Mouse (Mus musculus): ENCODE measurements at regions not wholly inside any gene's neighbourhood (a gene's known extent, or its start where the extent isn't known, plus 50 kb on each side); places are given as distances from the start of the nearest gene placed in this dataset.
A peak's percentile ranks its signal among the peaks of the same experiment; 100 is the strongest.

DNA sequence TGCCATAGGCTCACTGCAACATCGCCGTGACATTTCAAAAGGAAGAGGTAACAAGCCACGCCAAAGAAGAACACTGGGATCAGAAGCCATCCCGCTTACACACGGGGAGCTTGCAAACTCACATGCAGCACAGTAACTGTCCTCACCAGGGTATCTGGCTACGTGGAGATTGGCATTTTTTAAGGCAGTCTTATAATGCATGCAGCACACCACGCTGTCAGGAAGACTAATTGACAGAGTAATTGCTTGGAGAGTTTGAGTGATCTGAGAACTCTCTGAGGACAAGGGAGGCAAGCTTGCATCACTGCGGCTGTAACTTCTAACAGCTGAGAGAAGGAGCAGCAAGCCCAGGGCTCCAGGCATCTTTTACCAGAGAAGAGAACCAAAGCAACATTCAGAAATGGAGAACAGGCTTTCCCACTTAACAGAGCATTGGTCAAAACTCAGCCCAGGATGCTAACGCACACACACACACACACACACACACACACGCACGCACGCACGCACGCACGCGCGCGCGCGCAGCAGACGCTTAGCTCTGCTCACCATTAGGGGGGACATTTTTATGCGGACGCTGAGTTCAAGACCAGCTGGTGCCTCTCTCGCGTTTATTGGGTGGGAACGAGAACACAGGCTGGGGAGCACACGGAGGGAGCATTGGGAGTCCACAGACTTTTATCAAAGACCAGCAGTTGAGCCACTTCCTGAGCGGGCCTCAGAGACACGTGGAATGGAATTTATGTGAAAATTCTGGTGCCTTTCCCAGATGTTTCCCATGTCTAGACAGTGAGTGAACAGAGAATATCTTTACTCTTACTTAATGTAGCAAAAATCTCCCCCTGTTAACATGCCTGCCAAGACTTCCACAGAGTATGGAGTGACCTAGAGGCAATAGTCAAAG, 66.6 kb downstream of the 1700129C05Rik start:
- no peaks in the 10 kb centered on the region for H3K27me3 ChIP-seq (replicated peaks)
- no peak overlapping the region for H3K4me3 ChIP-seq
- peak overlapping the region; percentile 41 for H3K4me2 ChIP-seq (replicated peaks)
- no peak for ATAC-seq (ENCODE audit: low FRiP score, low read depth)
- no peak overlapping the region for H3K9ac ChIP-seq
- H3K27ac ChIP-seq, result no peak overlapping the region
- WGBS, result 35% methylated on average over 29 of the region's 29 CpGs
- H3K9me3 ChIP-seq, result no peaks in the 10 kb centered on the region
- peaks cover 8% of the 10 kb centered on the region for H3K4me1 ChIP-seq
- H3K36me3 ChIP-seq, result no peaks in the 10 kb centered on the region

DNA sequence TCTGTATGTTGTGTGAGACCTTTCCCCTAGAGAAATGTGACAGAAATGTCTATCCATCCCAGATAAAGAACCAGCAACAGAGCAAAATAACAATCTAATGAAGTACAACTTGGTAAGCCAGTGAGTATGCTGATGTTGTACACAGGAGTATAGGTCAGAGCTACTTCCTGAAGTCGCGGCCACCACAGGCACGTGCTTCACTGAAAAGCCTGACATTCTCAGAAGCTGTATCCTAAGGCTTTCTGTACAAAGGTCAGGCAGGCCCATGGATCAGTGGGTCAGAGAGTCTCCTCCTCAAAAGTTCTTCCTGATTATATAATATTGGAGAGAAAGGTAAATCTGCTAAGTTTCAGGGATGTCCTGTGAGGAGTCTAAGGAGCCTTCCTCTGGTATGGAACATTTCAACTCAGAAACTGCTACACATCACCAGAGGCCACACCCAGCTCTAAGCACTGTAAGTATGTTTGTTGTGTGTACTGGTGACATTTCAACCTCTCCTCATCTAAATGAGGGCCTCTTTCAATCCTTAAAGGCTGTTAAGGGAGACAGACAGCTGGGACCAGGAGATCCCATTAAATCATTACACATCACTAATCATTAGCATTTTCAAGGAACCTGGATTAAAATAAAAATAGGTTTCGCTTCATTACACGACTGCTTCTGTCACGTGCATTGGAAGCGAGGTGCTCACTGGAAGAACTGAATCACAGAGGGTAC, 70.2 kb downstream of the 1700129C05Rik start:
- 79% methylated on average over 7 of the region's 7 CpGs for WGBS
- Histone ChIP-seq H3K4me3 (no peak overlapping the region), H3K9ac (no peak overlapping the region), H3K36me3 (no peaks in the 10 kb centered on the region), H3K4me2 (replicated peaks) (no peak overlapping the region), H3K4me1 (peaks cover 8% of the 10 kb centered on the region), H3K27ac (no peak overlapping the region), H3K27me3 (replicated peaks) (no peaks in the 10 kb centered on the region), H3K9me3 (no peaks in the 10 kb centered on the region)
- ATAC-seq (ENCODE audit: low FRiP score, low read depth), result no peak

DNA sequence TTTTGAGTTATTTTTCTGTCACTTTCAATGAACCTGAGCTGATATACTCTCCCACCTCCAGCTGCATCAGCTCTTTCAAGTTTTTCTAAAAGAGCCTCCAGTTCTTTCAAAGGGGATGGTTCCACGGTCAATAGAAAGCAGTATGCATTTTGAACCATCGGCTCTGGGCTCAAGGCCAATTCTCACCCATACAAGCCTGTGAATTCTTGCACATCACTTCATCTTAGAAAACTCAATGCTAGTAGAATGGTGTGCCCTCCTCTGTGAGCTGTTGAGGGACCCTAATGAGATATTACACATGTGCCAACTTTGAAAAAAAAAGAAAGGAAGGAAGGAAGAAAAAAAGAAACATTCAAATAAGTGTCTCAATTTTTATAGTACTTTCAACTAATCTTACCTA, 72.6 kb downstream of the 1700129C05Rik start:
- Histone ChIP-seq H3K9ac (no peak overlapping the region), H3K27ac (no peak overlapping the region), H3K4me2 (replicated peaks) (no peak overlapping the region), H3K4me3 (no peak overlapping the region), H3K36me3 (no peaks in the 10 kb centered on the region), H3K4me1 (no peaks in the 10 kb centered on the region), H3K9me3 (no peaks in the 10 kb centered on the region), H3K27me3 (replicated peaks) (no peaks in the 10 kb centered on the region)
- no peak for ATAC-seq (ENCODE audit: low FRiP score, low read depth)
- 76% methylated on average over 2 of the region's 2 CpGs for WGBS

DNA sequence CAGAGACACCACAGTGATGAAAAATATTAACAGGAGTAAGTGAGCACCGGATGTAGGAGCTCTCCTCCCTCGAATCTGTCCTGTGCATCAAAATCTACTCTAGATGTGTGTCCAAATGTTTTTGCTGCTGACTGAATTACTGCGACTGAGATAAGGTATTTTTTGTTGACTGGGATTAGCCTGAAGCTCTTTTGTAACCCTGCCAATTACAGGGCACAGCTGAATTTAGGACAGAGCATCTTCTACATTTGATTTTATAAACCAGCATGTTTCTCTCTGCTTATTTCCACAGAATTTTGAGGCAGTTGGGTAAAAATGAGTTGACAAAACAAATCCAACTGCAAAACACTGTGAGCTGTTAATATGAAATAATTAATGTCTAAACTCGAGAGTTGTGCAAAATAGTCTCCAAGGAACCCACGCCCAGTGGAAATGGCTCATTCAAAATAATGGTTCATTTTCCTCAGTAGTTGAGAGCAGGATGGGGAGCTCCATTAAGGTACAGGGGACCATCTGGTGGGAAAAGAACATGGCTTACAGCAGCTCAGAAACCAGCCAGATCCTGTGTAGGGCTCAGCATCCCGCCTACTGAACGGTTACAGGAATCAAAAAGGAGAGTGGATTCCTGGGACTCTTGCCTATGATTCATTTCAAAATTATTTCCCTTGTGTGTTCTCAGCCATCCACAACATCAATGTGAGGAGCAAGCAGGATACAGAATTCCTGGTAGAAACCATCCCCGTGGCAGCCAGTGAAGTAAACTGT, 76.1 kb downstream of the 1700129C05Rik start:
- no peaks in the 10 kb centered on the region for H3K27me3 ChIP-seq (replicated peaks)
- H3K27ac ChIP-seq, result no peak overlapping the region
- no peaks in the 10 kb centered on the region for H3K36me3 ChIP-seq
- H3K9ac ChIP-seq, result no peak overlapping the region
- no peak for ATAC-seq (ENCODE audit: low FRiP score, low read depth)
- no peak overlapping the region for H3K4me3 ChIP-seq
- H3K4me2 ChIP-seq (replicated peaks), result no peak overlapping the region
- H3K4me1 ChIP-seq, result no peaks in the 10 kb centered on the region
- WGBS, result 89% methylated on average over 8 of the region's 8 CpGs
- no peaks in the 10 kb centered on the region for H3K9me3 ChIP-seq

DNA sequence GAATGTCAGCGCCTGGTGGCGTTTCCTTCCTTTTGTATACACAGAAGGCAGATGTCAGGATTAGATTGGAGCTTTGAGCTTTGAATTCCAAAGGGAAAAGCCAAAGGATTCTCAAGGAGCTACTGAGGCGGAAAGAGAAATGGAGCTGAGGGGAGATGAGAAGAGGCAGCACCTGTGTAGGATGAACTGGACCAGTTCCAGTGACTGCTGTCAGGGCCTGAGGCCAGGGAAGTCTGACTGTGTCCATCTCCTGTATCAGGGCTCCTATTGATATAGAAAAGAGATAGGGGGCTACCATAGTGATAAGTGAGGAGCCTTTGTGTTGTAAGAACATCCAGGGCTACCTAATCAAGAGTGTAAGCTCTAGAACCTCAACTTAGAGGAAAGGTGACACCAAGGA, 79.5 kb downstream of the 1700129C05Rik start:
- no peak overlapping the region for H3K4me2 ChIP-seq (replicated peaks)
- no peak overlapping the region for H3K27ac ChIP-seq
- H3K9ac ChIP-seq, result no peak overlapping the region
- 84% methylated on average over 3 of the region's 3 CpGs for WGBS
- H3K4me1 ChIP-seq, result no peaks in the 10 kb centered on the region
- H3K4me3 ChIP-seq, result no peak overlapping the region
- H3K27me3 ChIP-seq (replicated peaks), result no peaks in the 10 kb centered on the region
- no peaks in the 10 kb centered on the region for H3K36me3 ChIP-seq
- no peaks in the 10 kb centered on the region for H3K9me3 ChIP-seq
- ATAC-seq (ENCODE audit: low FRiP score, low read depth), result no peak

DNA sequence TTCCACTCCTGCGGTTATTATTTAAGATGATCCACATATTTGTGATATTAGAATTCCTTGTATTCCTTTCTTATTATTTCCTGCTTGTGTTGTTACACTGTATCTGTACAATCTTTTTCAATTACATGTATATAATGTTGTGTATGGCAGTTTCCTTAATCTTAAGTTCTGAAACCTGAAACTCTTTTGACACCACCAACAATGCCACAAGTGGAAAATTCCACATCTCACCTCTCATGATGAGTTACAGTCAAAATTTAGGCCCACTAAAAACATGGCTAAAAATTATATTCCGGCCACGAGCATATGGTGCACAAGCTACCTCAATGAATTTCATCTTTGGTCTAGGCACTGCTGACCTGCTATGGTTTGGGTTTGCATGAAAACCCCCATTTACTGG, 85.9 kb downstream of the 1700129C05Rik start:
- no peak for ATAC-seq (ENCODE audit: low FRiP score, low read depth)
- Histone ChIP-seq H3K4me2 (replicated peaks) (no peak overlapping the region), H3K27me3 (replicated peaks) (no peaks in the 10 kb centered on the region), H3K4me3 (no peak overlapping the region), H3K36me3 (no peaks in the 10 kb centered on the region), H3K4me1 (no peaks in the 10 kb centered on the region), H3K9me3 (no peaks in the 10 kb centered on the region), H3K27ac (no peak overlapping the region), H3K9ac (no peak overlapping the region)
- WGBS, result 94% methylated on average over 3 of the region's 3 CpGs

DNA sequence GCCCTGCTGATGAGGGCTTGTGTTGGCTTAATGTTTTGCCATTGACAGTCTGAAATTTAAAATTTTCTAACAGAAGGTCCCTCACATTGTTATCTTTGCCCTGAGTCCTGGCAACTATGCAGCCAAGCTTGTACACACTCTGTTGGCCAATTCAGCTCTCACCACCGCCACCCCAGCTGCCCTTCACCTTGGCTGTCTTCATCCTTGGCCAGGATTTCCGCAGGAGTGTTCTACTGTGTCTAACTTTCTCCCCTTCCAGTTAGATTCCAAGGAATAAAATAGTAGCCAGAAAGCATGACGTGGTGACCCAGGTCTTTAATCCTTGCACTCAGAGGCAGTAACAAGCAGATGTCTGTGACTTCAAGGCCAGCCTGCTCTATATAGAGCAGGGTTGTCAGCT, 87.4 kb downstream of the 1700129C05Rik start:
- no peak overlapping the region for H3K9ac ChIP-seq
- H3K4me3 ChIP-seq, result no peak overlapping the region
- no peaks in the 10 kb centered on the region for H3K27me3 ChIP-seq (replicated peaks)
- no peak overlapping the region for H3K4me2 ChIP-seq (replicated peaks)
- H3K27ac ChIP-seq, result no peak overlapping the region
- no peaks in the 10 kb centered on the region for H3K36me3 ChIP-seq
- H3K4me1 ChIP-seq, result no peaks in the 10 kb centered on the region
- WGBS, result 94% methylated on average over 3 of the region's 3 CpGs
- no peaks in the 10 kb centered on the region for H3K9me3 ChIP-seq
- ATAC-seq (ENCODE audit: low FRiP score, low read depth), result no peak

DNA sequence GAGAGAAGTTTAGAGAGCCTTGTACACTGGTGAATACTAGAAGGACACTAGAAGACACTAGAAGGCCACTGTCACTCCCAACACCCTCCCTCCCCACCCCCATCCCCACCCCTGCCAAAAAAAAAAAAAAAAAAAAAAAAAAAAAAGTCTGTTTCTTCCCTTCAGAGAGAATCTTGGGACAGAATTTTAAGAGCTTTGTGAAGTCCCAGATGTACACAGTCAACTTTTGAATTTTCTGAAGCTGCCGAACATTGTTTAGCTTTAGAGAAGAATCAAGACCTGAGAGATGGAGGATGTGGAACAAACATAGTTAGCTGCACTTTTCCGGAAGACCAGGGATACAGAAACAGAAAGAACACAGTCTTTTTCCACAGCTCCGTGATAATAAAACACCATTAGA, 90.3 kb downstream of the 1700129C05Rik start:
- Histone ChIP-seq H3K9me3 (no peaks in the 10 kb centered on the region), H3K27ac (no peak overlapping the region), H3K9ac (no peak overlapping the region), H3K4me2 (replicated peaks) (no peak overlapping the region), H3K4me3 (no peak overlapping the region), H3K27me3 (replicated peaks) (no peaks in the 10 kb centered on the region), H3K36me3 (no peaks in the 10 kb centered on the region), H3K4me1 (no peaks in the 10 kb centered on the region)
- WGBS, result 87% methylated on average over 3 of the region's 3 CpGs
- no peak for ATAC-seq (ENCODE audit: low FRiP score, low read depth)

DNA sequence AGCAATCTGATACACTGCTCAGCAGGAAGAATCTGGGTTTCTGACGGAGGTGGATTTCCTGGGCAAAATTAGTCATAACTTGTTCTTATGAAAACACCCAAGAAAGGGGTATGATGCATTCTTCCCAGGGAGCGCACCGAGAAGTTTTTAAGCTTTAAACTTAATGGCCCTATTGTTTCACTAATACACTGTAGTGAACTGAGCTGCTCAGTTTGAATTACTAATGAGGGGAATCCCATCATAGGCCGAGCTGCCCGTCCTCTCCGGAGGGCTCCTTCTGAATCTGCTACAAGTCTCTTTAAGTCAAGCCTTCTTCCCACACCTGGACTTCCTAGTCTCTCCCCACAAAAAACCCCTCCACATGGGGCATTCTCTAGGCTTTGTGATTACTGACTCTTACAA, 91.2 kb downstream of the 1700129C05Rik start:
- ATAC-seq (ENCODE audit: low FRiP score, low read depth), result no peak
- H3K9ac ChIP-seq, result no peak overlapping the region
- WGBS, result 19% methylated on average over 6 of the region's 6 CpGs
- no peaks in the 10 kb centered on the region for H3K9me3 ChIP-seq
- H3K4me3 ChIP-seq, result no peak overlapping the region
- H3K27ac ChIP-seq, result no peak overlapping the region
- no peak overlapping the region for H3K4me2 ChIP-seq (replicated peaks)
- H3K4me1 ChIP-seq, result no peaks in the 10 kb centered on the region
- no peaks in the 10 kb centered on the region for H3K27me3 ChIP-seq (replicated peaks)
- H3K36me3 ChIP-seq, result no peaks in the 10 kb centered on the region

DNA sequence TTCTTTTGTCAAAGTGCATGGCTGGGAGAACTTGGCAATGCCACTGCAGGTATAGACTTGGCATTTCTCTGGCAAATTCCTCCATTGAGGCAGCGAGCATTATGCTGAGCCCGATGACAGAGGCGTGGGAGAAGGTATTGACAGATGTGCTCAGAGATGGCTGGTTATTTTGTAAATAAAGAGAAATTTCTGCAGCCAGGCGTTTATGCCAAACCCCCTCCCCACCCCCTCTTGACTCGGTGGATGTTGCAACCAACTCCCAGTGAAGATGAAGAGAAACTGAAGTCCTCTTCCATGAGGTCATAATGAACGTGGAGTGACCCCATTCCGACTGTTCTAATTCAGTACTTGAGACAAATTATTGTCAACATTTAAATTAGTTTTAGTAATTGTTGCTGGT, 97.0 kb downstream of the 1700129C05Rik start:
- Histone ChIP-seq H3K27me3 (replicated peaks) (no peaks in the 10 kb centered on the region), H3K36me3 (no peaks in the 10 kb centered on the region), H3K4me1 (no peaks in the 10 kb centered on the region), H3K9me3 (no peaks in the 10 kb centered on the region), H3K4me2 (replicated peaks) (no peak overlapping the region), H3K4me3 (no peak overlapping the region), H3K9ac (no peak overlapping the region), H3K27ac (no peak overlapping the region)
- ATAC-seq (ENCODE audit: low FRiP score, low read depth), result no peak
- WGBS, result 88% methylated on average over 7 of the region's 7 CpGs

DNA sequence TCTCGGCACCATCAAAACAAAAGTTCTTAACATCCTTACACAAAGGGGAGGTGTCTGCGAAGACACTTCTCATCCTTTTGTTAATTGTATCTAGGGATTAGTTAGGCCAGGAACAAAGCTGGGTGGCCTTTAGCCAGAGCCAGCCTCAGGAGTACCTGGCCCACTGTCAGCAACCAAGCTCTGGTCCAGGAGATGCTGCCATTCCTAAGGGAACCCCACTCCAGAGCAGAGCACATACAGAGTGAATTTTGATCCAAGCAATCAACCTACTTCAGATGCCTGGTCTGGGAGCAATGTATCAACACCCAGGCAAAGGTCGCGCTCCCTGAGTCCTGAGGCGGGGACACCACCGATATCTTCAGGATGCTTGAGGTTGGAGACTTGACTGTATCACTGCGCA, 97.5 kb downstream of the 1700129C05Rik start:
- Histone ChIP-seq H3K9ac (no peak overlapping the region), H3K27me3 (replicated peaks) (no peaks in the 10 kb centered on the region), H3K4me3 (no peak overlapping the region), H3K4me1 (no peaks in the 10 kb centered on the region), H3K4me2 (replicated peaks) (no peak overlapping the region), H3K9me3 (no peaks in the 10 kb centered on the region), H3K36me3 (no peaks in the 10 kb centered on the region), H3K27ac (no peak overlapping the region)
- WGBS, result 78% methylated on average over 7 of the region's 7 CpGs
- no peak for ATAC-seq (ENCODE audit: low FRiP score, low read depth)

DNA sequence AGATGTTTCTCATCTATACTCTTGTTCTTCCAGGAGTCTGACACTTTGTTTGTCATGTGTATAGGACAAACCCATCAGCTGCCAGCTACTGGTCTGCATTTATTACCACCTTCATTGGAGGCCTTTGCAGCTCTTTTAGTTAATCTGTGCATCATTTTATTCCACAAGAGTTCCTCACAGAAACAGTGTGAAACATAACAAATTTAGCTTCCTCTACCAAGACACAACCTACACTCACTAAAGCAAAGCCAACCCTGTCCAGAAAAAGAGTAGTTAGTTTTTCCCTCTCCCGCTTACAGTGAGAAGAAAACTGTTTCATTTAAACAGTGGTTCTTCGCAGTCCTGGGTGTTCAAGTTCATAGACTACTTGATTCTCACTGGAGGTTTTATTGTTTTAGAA, 100.5 kb downstream of the 1700129C05Rik start:
- no peaks in the 10 kb centered on the region for H3K27me3 ChIP-seq (replicated peaks)
- no peak for ATAC-seq (ENCODE audit: low FRiP score, low read depth)
- no peaks in the 10 kb centered on the region for H3K36me3 ChIP-seq
- H3K9ac ChIP-seq, result no peak overlapping the region
- no peaks in the 10 kb centered on the region for H3K4me1 ChIP-seq
- no peak overlapping the region for H3K4me3 ChIP-seq
- no peak overlapping the region for H3K4me2 ChIP-seq (replicated peaks)
- H3K27ac ChIP-seq, result no peak overlapping the region
- 96% methylated on average over 2 of the region's 2 CpGs for WGBS
- no peaks in the 10 kb centered on the region for H3K9me3 ChIP-seq
